Mouse (Mus musculus) forebrain, embryonic 14.5 days (tissue): Measurements from ENCODE around the gene Bcl6. TPM values are rescaled to one million over a fixed set of nuclear protein-coding genes. Genes with fewer than 3 reads are reported as not detected.

Experiments
- ATAC-seq: fragments of 200-750 bp; cut with Nextera tagmentation; 2 replicates; pipeline ENCODE4 v1.8.0; 2017; ENCODE audit warnings: mild to moderate bottlenecking, moderate library complexity
- DNase-seq: peaks from one replicate; pipeline ENCODE4 v3.0.0-alpha.2; 2015; ENCODE audit warnings: low spot score
- H3K27ac ChIP-seq: fragments of 300-500 bp; sonication (generic); 2 replicates; pipeline ENCODE4 v1.5.1; 2014; ENCODE audit warnings: low read depth, mild to moderate bottlenecking, control low read depth, low read length, moderate library complexity
- H3K27me3 ChIP-seq: fragments of 300-500 bp; sonication (generic); replicated peaks from 2 replicates; pipeline ENCODE4 v1.6.1; 2014; ENCODE audit warnings: low read length, control low read depth, mixed read lengths; ENCODE audit not compliant: control insufficient read depth, insufficient read depth
- H3K36me3 ChIP-seq: fragments of 300-500 bp; sonication (generic); 2 replicates; pipeline ENCODE4 v1.6.1; 2014; ENCODE audit warnings: low read length, control low read depth; ENCODE audit not compliant: control insufficient read depth, insufficient read depth
- H3K4me1 ChIP-seq: fragments of 300-500 bp; sonication (generic); 2 replicates; pipeline ENCODE4 v1.6.1; 2014; ENCODE audit warnings: antibody characterized with exemption, low read length, control low read depth; ENCODE audit not compliant: control insufficient read depth, insufficient read depth
- H3K4me2 ChIP-seq: fragments of 300-500 bp; sonication (generic); 2 replicates; pipeline ENCODE4 v1.6.1; 2014; ENCODE audit warnings: mild to moderate bottlenecking, control low read depth, low read length
- H3K4me3 ChIP-seq: fragments of 300-500 bp; sonication (generic); 2 replicates; pipeline ENCODE4 v1.5.1; 2014; ENCODE audit warnings: low read depth, low read length, control low read depth
- H3K9ac ChIP-seq: fragments of 300-500 bp; sonication (generic); 2 replicates; pipeline ENCODE4 v1.6.1; 2014; ENCODE audit warnings: mild to moderate bottlenecking, low read length, control low read depth, moderate library complexity
- H3K9me3 ChIP-seq: fragments of 300-500 bp; sonication (generic); replicated peaks from 2 replicates; pipeline ENCODE4 v1.6.1; 2016; ENCODE audit warnings: low read length, control low read depth, mixed read lengths; ENCODE audit not compliant: control insufficient read depth
- WGBS: fragments of 180-500 bp; shearing (Covaris S2); extraction: QIAGEN DNeasy Blood & Tissue Kit; methylation state at CpG from one replicate; pipeline ENCODE4 v1.1.7; 2014; 5-methylcytosine and 5-hydroxymethylcytosine counted together
- polyA plus RNA-seq: library from polyadenylated mRNA; unstranded; fragments of >200 nt; fragmentation: Nextera tagmentation; extraction: Ambion mirVana; gene quantifications from 2 replicates; pipeline ENCODE4 v1.2.1, GENCODE M21; 2014

Bcl6 gene
- polyA plus RNA-seq, 1 experiment from 2014 or later = 1.3 TPM

GRCm38 (mm10) chr16:23953189-23953958 is 35.3 kb downstream of the Bcl6 start:
- no peaks in the 10 kb centered on the region for H3K4me1 ChIP-seq
- WGBS = 45% methylated on average over 11 of the region's 11 CpGs

GRCm38 (mm10) chr16:23952101-23952727 is 36.4 kb downstream of the Bcl6 start:
- Histone ChIP-seq H3K27ac (no peak overlapping the region), H3K4me3 (no peak overlapping the region), H3K27me3 (no peaks in the 10 kb centered on the region), H3K9ac (no peak overlapping the region), H3K4me2 (no peak overlapping the region), H3K4me1 (no peaks in the 10 kb centered on the region), H3K9me3 (no peaks in the 10 kb centered on the region), H3K36me3 (no peaks in the 10 kb centered on the region)
- DNase-seq (no peak), ATAC-seq (no peak)
- 59% methylated on average over 4 of the region's 4 CpGs for WGBS

More at GRCm38 (mm10) chr16:23953189-23953958, 35.3 kb downstream of the Bcl6 start:
- no peaks in the 10 kb centered on the region for H3K36me3 ChIP-seq
- ATAC-seq (peak; percentile 72), DNase-seq (peak; percentile 76)
- no peaks in the 10 kb centered on the region for H3K27me3 ChIP-seq
- H3K27ac ChIP-seq = no peak overlapping the region
- no peak overlapping the region for H3K9ac ChIP-seq
- no peak overlapping the region for H3K4me3 ChIP-seq
- no peak overlapping the region for H3K4me2 ChIP-seq
- no peaks in the 10 kb centered on the region for H3K9me3 ChIP-seq

- no peak overlapping the region for H3K9ac ChIP-seq
- DNase-seq = no peak
- WGBS = 92% methylated on average over 6 of the region's 6 CpGs
- no peaks in the 10 kb centered on the region for H3K36me3 ChIP-seq
- no peak overlapping the region for H3K4me2 ChIP-seq
- H3K27me3 ChIP-seq = no peaks in the 10 kb centered on the region
- H3K27ac ChIP-seq = no peak overlapping the region
- no peaks in the 10 kb centered on the region for H3K4me1 ChIP-seq
- no peak overlapping the region for H3K4me3 ChIP-seq
- ATAC-seq = no peak
- H3K9me3 ChIP-seq = no peaks in the 10 kb centered on the region
Measured at GRCm38 (mm10) chr16:23947654-23948053, 41.0 kb downstream of the Bcl6 start.

- DNase-seq = peak; percentile 24
- H3K4me3 ChIP-seq = no peak overlapping the region
- no peak overlapping the region for H3K27ac ChIP-seq
- no peaks in the 10 kb centered on the region for H3K27me3 ChIP-seq
- no peaks in the 10 kb centered on the region for H3K36me3 ChIP-seq
- H3K4me1 ChIP-seq = no peaks in the 10 kb centered on the region
- H3K9me3 ChIP-seq = no peaks in the 10 kb centered on the region
- H3K9ac ChIP-seq = no peak overlapping the region
- 24% methylated on average over 3 of the region's 3 CpGs for WGBS
- H3K4me2 ChIP-seq = no peak overlapping the region
- no peak for ATAC-seq
Measured at GRCm38 (mm10) chr16:23944801-23945200, 43.9 kb downstream of the Bcl6 start.

GRCm38 (mm10) chr16:23934397-23934796 is 54.3 kb downstream of the Bcl6 start:
- WGBS = 82% methylated on average over 2 of the region's 2 CpGs

GRCm38 (mm10) chr16:23932294-23932693 is 56.4 kb downstream of the Bcl6 start, which contains the start of gene Rtp2:
TSS of gene Rtp2 (minus strand) at chr16:23932394.
- H3K4me3 ChIP-seq = no peak within 1 kb of the TSS
- no peak within 1 kb of the TSS for H3K9ac ChIP-seq
- ATAC-seq (no peak), DNase-seq (peak; percentile 15)
- no peaks in the 10 kb centered on the region for H3K27me3 ChIP-seq
- no peaks in the 10 kb centered on the region for H3K4me1 ChIP-seq
- 59% methylated on average over 11 of the region's 11 CpGs for WGBS
- H3K4me2 ChIP-seq = no peak within 1 kb of the TSS
- no peak within 1 kb of the TSS; the same call in 1 of the 2 replicates for H3K27ac ChIP-seq
- H3K9me3 ChIP-seq = no peaks in the 10 kb centered on the region
- no peaks in the 10 kb centered on the region for H3K36me3 ChIP-seq

More at GRCm38 (mm10) chr16:23934397-23934796, 54.3 kb downstream of the Bcl6 start:
- Histone ChIP-seq H3K9me3 (no peaks in the 10 kb centered on the region), H3K36me3 (no peaks in the 10 kb centered on the region), H3K4me2 (no peak overlapping the region), H3K27ac (no peak overlapping the region), H3K27me3 (no peaks in the 10 kb centered on the region), H3K4me1 (no peaks in the 10 kb centered on the region), H3K4me3 (no peak overlapping the region), H3K9ac (no peak overlapping the region)
- ATAC-seq (no peak), DNase-seq (no peak)

- Histone ChIP-seq H3K9ac (no peak overlapping the region), H3K4me2 (no peak overlapping the region), H3K27ac (no peak overlapping the region; the same call in 1 of the 2 replicates), H3K36me3 (no peaks in the 10 kb centered on the region), H3K4me3 (no peak overlapping the region), H3K27me3 (no peaks in the 10 kb centered on the region), H3K4me1 (no peaks in the 10 kb centered on the region), H3K9me3 (no peaks in the 10 kb centered on the region)
- no peak for DNase-seq
- no peak for ATAC-seq
- 75% methylated on average over 18 of the region's 18 CpGs for WGBS
Measured at GRCm38 (mm10) chr16:23931275-23931674, 57.4 kb downstream of the Bcl6 start.

GRCm38 (mm10) chr16:23930426-23931073 is 58.1 kb downstream of the Bcl6 start:
- Histone ChIP-seq H3K9ac (no peak overlapping the region), H3K9me3 (no peaks in the 10 kb centered on the region), H3K27ac (no peak overlapping the region), H3K36me3 (no peaks in the 10 kb centered on the region), H3K4me1 (no peaks in the 10 kb centered on the region), H3K4me2 (no peak overlapping the region), H3K4me3 (no peak overlapping the region), H3K27me3 (no peaks in the 10 kb centered on the region)
- ATAC-seq (no peak), DNase-seq (no peak)
- WGBS = 93% methylated on average over 3 of the region's 3 CpGs
